In genomic region chr7:132458493-132458892, GRCm38 (mm10) we compare ENCODE assay signal across 17 mouse cellular contexts.
DNase-seq lines count a peak whose midpoint lies in the region; ATAC-seq and TF ChIP-seq lines count a peak whose summit lies in the region.
"Had no signal": no experiment of that assay in that cellular context is flagged by ENCODE, and none has a peak within 500 bp of the region (broad histone marks: within the 10 kb centered on the region; RNA-seq: fewer than 3 reads in every experiment).

No protein-coding gene starts in this region.

- no peak overlapping the region for H3K4me2 ChIP-seq in embryonic facial prominence, embryonic 11.5 days (ENCODE audit: low read depth, low read length)
- H3K4me2 ChIP-seq in forebrain, postnatal 0 days (ENCODE audit: low read depth) = no peak overlapping the region
- no peak overlapping the region for H3K4me2 ChIP-seq in midbrain, embryonic 12.5 days (replicated peaks)
- no peak overlapping the region for H3K4me2 ChIP-seq in liver, postnatal 0 days (ENCODE audit: low read depth, low read length)
- H3K4me2 ChIP-seq: embryonic facial prominence, embryonic 12.5 days; stomach, embryonic 15.5 days had no signal

- H3K36me3 ChIP-seq in embryonic facial prominence, embryonic 11.5 days (replicated peaks; ENCODE audit: control insufficient read depth, insufficient read depth, low read depth, low read length) = no peaks in the 10 kb centered on the region
- no peaks in the 10 kb centered on the region for H3K36me3 ChIP-seq in forebrain, postnatal 0 days (ENCODE audit: insufficient read depth)
- no peaks in the 10 kb centered on the region for H3K36me3 ChIP-seq in midbrain, embryonic 12.5 days
- no peaks in the 10 kb centered on the region for H3K36me3 ChIP-seq in liver, postnatal 0 days (replicated peaks; ENCODE audit: insufficient read depth, low read length)
- H3K36me3 ChIP-seq: embryonic facial prominence, embryonic 12.5 days; stomach, embryonic 15.5 days had no signal

- TF ChIP-seq CTCF in forebrain, postnatal 0 days (IDR thresholded peaks at IDR 0.05; ENCODE audit: low read depth) = no peak
- TF ChIP-seq CTCF in liver, postnatal 0 days (IDR thresholded peaks at IDR 0.05; ENCODE audit: low read depth) = no peak

- TF ChIP-seq EP300 in liver, postnatal 0 days (IDR thresholded peaks at IDR 0.05; ENCODE audit: low read depth) = no peak

- no peaks in the 10 kb centered on the region for H3K9me3 ChIP-seq in embryonic facial prominence, embryonic 11.5 days (replicated peaks; ENCODE audit: control insufficient read depth, low read length)
- no peaks in the 10 kb centered on the region for H3K9me3 ChIP-seq in forebrain, postnatal 0 days (ENCODE audit: low read length)
- no peaks in the 10 kb centered on the region for H3K9me3 ChIP-seq in midbrain, embryonic 12.5 days
- no peaks in the 10 kb centered on the region for H3K9me3 ChIP-seq in liver, postnatal 0 days (ENCODE audit: low read length)
- H3K9me3 ChIP-seq: stomach, embryonic 15.5 days had no signal

- 43% methylated on average over 7 of the region's 7 CpGs for WGBS in embryonic facial prominence, embryonic 11.5 days
- 24% methylated on average over 7 of the region's 7 CpGs for WGBS in forebrain, postnatal 0 days
- WGBS in midbrain, embryonic 12.5 days = 36% methylated on average over 7 of the region's 7 CpGs
- 64% methylated on average over 7 of the region's 7 CpGs for WGBS in liver, postnatal 0 days (ENCODE audit: insufficient replicate concordance)

- no peak overlapping the region for H3K27ac ChIP-seq in embryonic facial prominence, embryonic 11.5 days (replicated peaks; ENCODE audit: low read depth, low read length)
- no peak overlapping the region for H3K27ac ChIP-seq in forebrain, postnatal 0 days (ENCODE audit: low read depth, low read length)
- H3K27ac ChIP-seq in midbrain, embryonic 12.5 days (replicated peaks) = peak overlapping the region; percentile 65
- no peak overlapping the region for H3K27ac ChIP-seq in liver, postnatal 0 days (ENCODE audit: low read depth)
- H3K27ac ChIP-seq: embryonic facial prominence, embryonic 12.5 days; macrophage; stomach, embryonic 15.5 days had no signal

- DNase-seq in embryo, embryonic 10.5 days (ENCODE audit: low spot score) = peak; percentile 42
- peak; percentile 21 for DNase-seq in embryonic facial prominence, embryonic 11.5 days (ENCODE audit: low spot score)
- DNase-seq in forebrain, postnatal 0 days = peak; percentile 31
- DNase-seq in right cerebral cortex, postnatal 10 days (ENCODE audit: low spot score in 2 of 2) = no peak
- no peak for DNase-seq in cerebellum, adult 11-12 months
- DNase-seq in liver, postnatal 0 days = no peak
- DNase-seq: cerebellum, adult 2 months; heart, adult 11 months; kidney, postnatal 10 days; layer of hippocampus, adult 9-11 months; lung, adult 18-20 months; thymus, postnatal 14 days had no signal

- H3K4me3 ChIP-seq in embryonic facial prominence, embryonic 11.5 days (ENCODE audit: low read depth, low read length) = no peak overlapping the region
- H3K4me3 ChIP-seq in forebrain, postnatal 0 days (ENCODE audit: low read depth, low read length) = no peak overlapping the region
- no peak overlapping the region for H3K4me3 ChIP-seq in midbrain, embryonic 12.5 days
- no peak overlapping the region for H3K4me3 ChIP-seq in liver, postnatal 0 days (ENCODE audit: low read depth, low read length)
- H3K4me3 ChIP-seq: embryonic facial prominence, embryonic 12.5 days; stomach, embryonic 15.5 days had no signal

- H3K27me3 ChIP-seq in embryonic facial prominence, embryonic 11.5 days (ENCODE audit: control insufficient read depth, insufficient read depth, low read length) = no peaks in the 10 kb centered on the region
- no peaks in the 10 kb centered on the region for H3K27me3 ChIP-seq in forebrain, postnatal 0 days (ENCODE audit: insufficient read depth, low read length)
- peaks cover 4% of the 10 kb centered on the region; the same call in 1 of the 2 replicates for H3K27me3 ChIP-seq in midbrain, embryonic 12.5 days
- no peaks in the 10 kb centered on the region for H3K27me3 ChIP-seq in liver, postnatal 0 days (ENCODE audit: insufficient read depth, low read length)
- H3K27me3 ChIP-seq: embryonic facial prominence, embryonic 12.5 days; stomach, embryonic 15.5 days had no signal

- no peak overlapping the region for H3K9ac ChIP-seq in embryonic facial prominence, embryonic 11.5 days (replicated peaks; ENCODE audit: low read length)
- H3K9ac ChIP-seq in forebrain, postnatal 0 days = no peak overlapping the region; the same call in 1 of the 2 replicates
- H3K9ac ChIP-seq in midbrain, embryonic 12.5 days (replicated peaks) = no peak overlapping the region
- no peak overlapping the region for H3K9ac ChIP-seq in liver, postnatal 0 days (replicated peaks)
- H3K9ac ChIP-seq: embryonic facial prominence, embryonic 12.5 days; stomach, embryonic 15.5 days had no signal

- no peak for ATAC-seq in embryonic facial prominence, embryonic 11.5 days (replicated peaks; ENCODE audit: insufficient number of reproducible peaks, low FRiP score, low TSS enrichment, low read depth)
- no peak for ATAC-seq in forebrain, postnatal 0 days
- peak; percentile 38; the same call in 1 of the 2 replicates for ATAC-seq in midbrain, embryonic 12.5 days (ENCODE audit: low FRiP score, low read depth)
- no peak for ATAC-seq in liver, postnatal 0 days
- ATAC-seq: CD4-positive, CD25-positive, alpha-beta regulatory T cell, adult 4 months had no signal

- no peaks in the 10 kb centered on the region; the same call in 1 of the 2 replicates for H3K4me1 ChIP-seq in embryonic facial prominence, embryonic 11.5 days (ENCODE audit: control insufficient read depth, insufficient read depth, low read length)
- H3K4me1 ChIP-seq in forebrain, postnatal 0 days (ENCODE audit: insufficient read depth) = no peaks in the 10 kb centered on the region
- H3K4me1 ChIP-seq in midbrain, embryonic 12.5 days = peaks cover 17% of the 10 kb centered on the region
- no peaks in the 10 kb centered on the region for H3K4me1 ChIP-seq in liver, postnatal 0 days (ENCODE audit: insufficient read depth)
- H3K4me1 ChIP-seq: stomach, embryonic 15.5 days had no signal

Comparison
In these comparisons a context has a peak if more than half of its experiments do, and no peak if none do; other contexts are left out.
1. DNase-seq: peak in embryo, embryonic 10.5 days (single experiment), embryonic facial prominence, embryonic 11.5 days (single experiment) and forebrain, postnatal 0 days (single experiment); none in right cerebral cortex, postnatal 10 days (0 of 2), cerebellum, adult 11-12 months (single experiment) and liver, postnatal 0 days (single experiment).